In genomic region chr11:96834127-96834526, GRCm38 (mm10) we compare ENCODE assay signal across 36 mouse cellular contexts. TPM values are rescaled to one million over a fixed set of nuclear protein-coding genes. Genes with fewer than 3 reads are reported as not detected.
"Had no signal": no experiment of that assay in that cellular context is flagged by ENCODE, and none has a peak within 500 bp of the region (broad histone marks: within the 10 kb centered on the region; RNA-seq: fewer than 3 reads in every experiment).

No protein-coding gene starts in this region.

- H3K9me3 ChIP-seq: heart, embryonic 10.5 days; heart, embryonic 12.5 days; heart, embryonic 13.5 days; heart, embryonic 15.5 days; hindbrain, embryonic 10.5 days; hindbrain, embryonic 12.5 days; hindbrain, embryonic 13.5 days; hindbrain, embryonic 15.5 days; intestine, embryonic 15.5 days; kidney, embryonic 15.5 days had no signal

- H3K9ac ChIP-seq: heart, embryonic 12.5 days; heart, embryonic 13.5 days; heart, embryonic 15.5 days; hindbrain, embryonic 12.5 days; hindbrain, embryonic 13.5 days; hindbrain, embryonic 14.5 days; hindbrain, embryonic 15.5 days; intestine, embryonic 15.5 days; kidney, embryonic 15.5 days had no signal

- DNase-seq: heart, postnatal 10 days; heart, postnatal 14 days; heart, postnatal 36 days; heart, postnatal 4 days; kidney, adult 11 months; kidney, adult 18-20 months; kidney, adult 2 months; kidney, adult 8-10 months; kidney, adult 9 months; kidney, postnatal 10 days; kidney, postnatal 14 days; kidney, postnatal 25 days; kidney, postnatal 36 days; kidney, postnatal 4 days; layer of hippocampus, adult 9-11 months; layer of hippocampus, postnatal 36 days had no signal

- ATAC-seq: hindbrain, embryonic 16.5 days; hindbrain, postnatal 0 days; inflammation-experienced regulatory T-cells, adult 6 months; intestine, embryonic 15.5 days; intestine, embryonic 16.5 days; intestine, postnatal 0 days had no signal

- H3K27ac ChIP-seq: heart, embryonic 10.5 days; heart, embryonic 13.5 days; heart, embryonic 15.5 days; hindbrain, embryonic 10.5 days; hindbrain, embryonic 12.5 days; hindbrain, embryonic 13.5 days; hindbrain, embryonic 14.5 days; hindbrain, embryonic 15.5 days; hindbrain, postnatal 0 days; intestine, embryonic 15.5 days; kidney, embryonic 15.5 days; kidney, postnatal 0 days; layer of hippocampus, adult 2 months; left cerebral cortex, adult 2 months had no signal

- H3K4me2 ChIP-seq: heart, embryonic 11.5 days; heart, embryonic 12.5 days; heart, embryonic 13.5 days; heart, embryonic 15.5 days; hindbrain, embryonic 12.5 days; hindbrain, embryonic 13.5 days; hindbrain, embryonic 14.5 days; hindbrain, embryonic 15.5 days; intestine, embryonic 15.5 days; kidney, embryonic 15.5 days had no signal

- H3K36me3 ChIP-seq: heart, embryonic 10.5 days; heart, embryonic 12.5 days; heart, embryonic 13.5 days; heart, embryonic 15.5 days; hindbrain, embryonic 10.5 days; hindbrain, embryonic 12.5 days; hindbrain, embryonic 13.5 days; hindbrain, embryonic 15.5 days; intestine, embryonic 15.5 days; kidney, embryonic 15.5 days had no signal

- H3K4me3 ChIP-seq: heart, embryonic 10.5 days; heart, embryonic 12.5 days; heart, embryonic 13.5 days; heart, embryonic 15.5 days; hindbrain, embryonic 10.5 days; hindbrain, embryonic 12.5 days; hindbrain, embryonic 13.5 days; hindbrain, embryonic 15.5 days; intestine, embryonic 15.5 days; kidney, embryonic 15.5 days; layer of hippocampus, adult 2 months; left cerebral cortex, adult 2 months had no signal

- H3K27me3 ChIP-seq: hindbrain, embryonic 13.5 days; hindbrain, embryonic 15.5 days; intestine, embryonic 15.5 days; kidney, embryonic 15.5 days had no signal

- H3K4me1 ChIP-seq: intestine, embryonic 15.5 days had no signal

RNA-seq across cellular contexts. Expression of gene Copz2, which starts 15.5 kb away (rescaled TPM):
- polyA plus RNA-seq: inflammation-experienced regulatory T-cells, adult 6 months had no signal
